Mouse (Mus musculus): ENCODE results near the gene Stx1b. TPM values are rescaled to one million over a fixed set of nuclear protein-coding genes. Genes with fewer than 3 reads are reported as not detected.
"Not testable (repeated sequence)": the region's sequence is repeated elsewhere in the genome, so short reads cannot be mapped to it uniquely, and the experiment has no call there.

Stx1b gene
- total RNA-seq, 4 experiments from 2014 or later = 0.53 to 1.0 (median 0.75) TPM

GRCm38 (mm10) chr7:127777474-127778266 lies 46.7 kb downstream of the Stx1b start:
- DNase-seq (ENCODE audit: low spot score in 2 of 2) = peak in 1 of 2 experiments; percentile 43

GRCm38 (mm10) chr7:127776878-127777473 lies 47.4 kb downstream of the Stx1b start:
- peak; percentile 94 to 96 for DNase-seq (ENCODE audit: low spot score in 2 of 2)

- DNase-seq (ENCODE audit: low spot score in 2 of 2) = peak; percentile 68 to 72
These were observed 47.9 kb downstream of the Stx1b start, which contains the start of gene Setd1a for GRCm38 (mm10) chr7:127776426-127776825. TSS of gene Setd1a (plus strand) at chr7:127776670.

GRCm38 (mm10) chr7:127775837-127776236 lies 48.5 kb downstream of the Stx1b start:
- DNase-seq (ENCODE audit: low spot score in 2 of 2) = not testable (repeated sequence)

GRCm38 (mm10) chr7:127773664-127774384 lies 50.5 kb downstream of the Stx1b start:
- peak; percentile 33 to 59 for DNase-seq (ENCODE audit: low spot score in 2 of 2)

- DNase-seq (ENCODE audit: low spot score in 2 of 2) = no peak
These were observed 51.8 kb downstream of the Stx1b start for GRCm38 (mm10) chr7:127772557-127772956.

- DNase-seq (ENCODE audit: low spot score in 2 of 2) = no peak
These were observed 52.3 kb downstream of the Stx1b start for GRCm38 (mm10) chr7:127772080-127772479.

- no peak for DNase-seq (ENCODE audit: low spot score in 2 of 2)
These were observed 53.1 kb downstream of the Stx1b start for GRCm38 (mm10) chr7:127771262-127771661.

- no peak for DNase-seq (ENCODE audit: low spot score in 2 of 2)
These were observed 54.1 kb downstream of the Stx1b start for GRCm38 (mm10) chr7:127770039-127770905.

- DNase-seq (ENCODE audit: low spot score in 2 of 2) = peak; percentile 82 to 83
These were observed 54.7 kb downstream of the Stx1b start, which contains the start of gene Orai3 for GRCm38 (mm10) chr7:127769651-127770038. TSS of gene Orai3 (plus strand) at chr7:127769815.

- peak; percentile 87 to 90 for DNase-seq (ENCODE audit: low spot score in 2 of 2)
These were observed 55.3 kb downstream of the Stx1b start for GRCm38 (mm10) chr7:127768997-127769593.

GRCm38 (mm10) chr7:127768346-127768996 lies 55.9 kb downstream of the Stx1b start:
- DNase-seq (ENCODE audit: low spot score in 2 of 2) = no peak

- no peak for DNase-seq (ENCODE audit: low spot score in 2 of 2)
These were observed 56.5 kb downstream of the Stx1b start for GRCm38 (mm10) chr7:127767671-127768345.

- no peak for DNase-seq (ENCODE audit: low spot score in 2 of 2)
These were observed 57.3 kb downstream of the Stx1b start for GRCm38 (mm10) chr7:127766851-127767609.

GRCm38 (mm10) chr7:127765756-127766155 lies 58.6 kb downstream of the Stx1b start:
- DNase-seq (ENCODE audit: low spot score in 2 of 2) = no peak

- DNase-seq (ENCODE audit: low spot score in 2 of 2) = no peak
These were observed 60.7 kb downstream of the Stx1b start for GRCm38 (mm10) chr7:127763642-127764041.

- DNase-seq (ENCODE audit: low spot score in 2 of 2) = no peak
These were observed 63.3 kb downstream of the Stx1b start for GRCm38 (mm10) chr7:127761026-127761425.

- DNase-seq (ENCODE audit: low spot score in 2 of 2) = no peak
These were observed 63.9 kb downstream of the Stx1b start for GRCm38 (mm10) chr7:127760478-127760877.

GRCm38 (mm10) chr7:127759716-127760115 lies 64.6 kb downstream of the Stx1b start:
- DNase-seq (ENCODE audit: low spot score in 2 of 2) = no peak
